Mouse (Mus musculus): ENCODE measurements around the gene Wnt7a.

DNA sequence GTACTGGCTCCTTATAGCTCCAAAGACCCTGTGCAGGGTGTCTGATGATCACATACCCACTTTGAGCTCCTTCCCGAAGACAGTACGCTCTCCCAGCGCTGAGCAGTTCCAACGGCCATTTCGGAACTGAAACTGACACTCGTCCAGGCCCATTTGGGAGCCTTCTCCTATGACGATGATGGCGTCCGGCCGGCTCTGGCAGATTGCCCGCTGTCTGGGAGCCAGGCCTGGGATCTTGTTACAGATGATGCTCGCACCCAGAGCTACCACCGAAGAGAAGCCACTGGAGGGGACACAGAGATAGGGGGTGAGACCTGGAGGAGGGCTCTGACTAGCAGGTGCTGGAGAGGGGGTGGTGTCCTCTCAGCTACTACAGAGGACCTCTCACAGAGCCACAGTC is 2.5 kb downstream of the Wnt7a start:
- no peak for TF ChIP-seq CTCF (IDR thresholded peaks at IDR 0.05; ENCODE audit: low read depth, low read length)
- TF ChIP-seq POLR2A (IDR thresholded peaks at IDR 0.05; ENCODE audit: extremely low read depth, insufficient read depth, low read length), result no peak
